In genomic region chrX:105120275-105121226, GRCm38 (mm10) we compare ENCODE assay signal across 8 mouse cellular contexts. TPM values are rescaled to one million over a fixed set of nuclear protein-coding genes. Genes with fewer than 3 reads are reported as not detected.
DNase-seq lines count a peak whose midpoint lies in the region; ATAC-seq and TF ChIP-seq lines count a peak whose summit lies in the region.

TSS of gene Magee1 (plus strand) at chrX:105120378.

- ATAC-seq in forebrain, embryonic 13.5 days = peak; percentile 72
- ATAC-seq in heart, postnatal 0 days (ENCODE audit: insufficient read depth, low read depth) = peak; percentile 55
- peak; percentile 42 for ATAC-seq in liver, embryonic 15.5 days (ENCODE audit: insufficient read depth)
- ATAC-seq in neural tube, embryonic 11.5 days (ENCODE audit: insufficient read depth, low FRiP score, low TSS enrichment) = peak; percentile 69
- peak; percentile 75 for ATAC-seq in stomach, postnatal 0 days (ENCODE audit: low FRiP score, low TSS enrichment)

- H3K4me3 ChIP-seq in CH12.LX (replicated peaks in 1 of 3; ENCODE audit: low read depth in 2 of 3, low read length in 2 of 3, poor library complexity in 1 of 3) = peak within 1 kb of the TSS; percentile 34 to 75 (median 43)
- peak within 1 kb of the TSS; percentile 65 for H3K4me3 ChIP-seq in forebrain, embryonic 13.5 days
- peak within 1 kb of the TSS; percentile 65 for H3K4me3 ChIP-seq in heart, postnatal 0 days (ENCODE audit: low read depth, low read length)
- H3K4me3 ChIP-seq in liver, embryonic 15.5 days (replicated peaks) = peak within 1 kb of the TSS; percentile 55
- peak within 1 kb of the TSS; percentile 54 for H3K4me3 ChIP-seq in neural tube, embryonic 11.5 days (ENCODE audit: low read depth, low read length)
- peak within 1 kb of the TSS; percentile 53 for H3K4me3 ChIP-seq in stomach, postnatal 0 days (ENCODE audit: low read depth, low read length)

- H3K4me2 ChIP-seq in CH12.LX (ENCODE audit: insufficient read depth, low read depth, poor library complexity, severe bottlenecking) = peak within 1 kb of the TSS; percentile 53; the same call in 1 of the 2 replicates
- H3K4me2 ChIP-seq in forebrain, embryonic 13.5 days = peak within 1 kb of the TSS; percentile 68
- peak within 1 kb of the TSS; percentile 94 for H3K4me2 ChIP-seq in heart, postnatal 0 days (ENCODE audit: low read depth, low read length)
- peak within 1 kb of the TSS; percentile 90 for H3K4me2 ChIP-seq in liver, embryonic 15.5 days
- peak within 1 kb of the TSS; percentile 86 for H3K4me2 ChIP-seq in neural tube, embryonic 11.5 days (ENCODE audit: low read depth)
- peak within 1 kb of the TSS; percentile 68 for H3K4me2 ChIP-seq in stomach, postnatal 0 days (replicated peaks; ENCODE audit: low read depth)

- peaks cover 0 to 6% of the 10 kb centered on the region in 2 experiments for H3K36me3 ChIP-seq in CH12.LX (replicated peaks in 1 of 2; ENCODE audit: control insufficient read depth in 1 of 2, insufficient read depth in 1 of 2, low read length in 1 of 2)
- 0 out of 2 replicates have a peak, but pooled peaks cover 7% of the 10 kb centered on the region for H3K36me3 ChIP-seq in forebrain, embryonic 13.5 days (ENCODE audit: poor library complexity, severe bottlenecking)
- no peaks in the 10 kb centered on the region for H3K36me3 ChIP-seq in heart, postnatal 0 days (replicated peaks; ENCODE audit: control insufficient read depth, insufficient read depth, low read length)
- no peaks in the 10 kb centered on the region for H3K36me3 ChIP-seq in liver, embryonic 15.5 days (replicated peaks)
- H3K36me3 ChIP-seq in neural tube, embryonic 11.5 days (ENCODE audit: control insufficient read depth, insufficient read depth, low read length) = no peaks in the 10 kb centered on the region
- no peaks in the 10 kb centered on the region for H3K36me3 ChIP-seq in stomach, postnatal 0 days (ENCODE audit: control insufficient read depth, insufficient read depth, low read length)

- no peak within 1 kb of the TSS; the same call in 1 of the 2 replicates for H3K9ac ChIP-seq in CH12.LX (ENCODE audit: insufficient read depth, low read depth)
- peak within 1 kb of the TSS; percentile 78 for H3K9ac ChIP-seq in forebrain, embryonic 13.5 days
- H3K9ac ChIP-seq in heart, postnatal 0 days (replicated peaks; ENCODE audit: low read depth, low read length) = peak within 1 kb of the TSS; percentile 51
- peak within 1 kb of the TSS; percentile 43 for H3K9ac ChIP-seq in liver, embryonic 15.5 days
- peak within 1 kb of the TSS; percentile 57 for H3K9ac ChIP-seq in neural tube, embryonic 11.5 days (ENCODE audit: low read length)
- peak within 1 kb of the TSS; percentile 53 for H3K9ac ChIP-seq in stomach, postnatal 0 days (ENCODE audit: low read length)

- H3K27ac ChIP-seq in CH12.LX (ENCODE audit: insufficient read depth, low read depth) = no peak within 1 kb of the TSS
- H3K27ac ChIP-seq in forebrain, embryonic 13.5 days = peak within 1 kb of the TSS; percentile 74
- H3K27ac ChIP-seq in heart, postnatal 0 days (ENCODE audit: low read depth) = no peak within 1 kb of the TSS
- H3K27ac ChIP-seq in liver, embryonic 15.5 days (replicated peaks) = no peak within 1 kb of the TSS
- no peak within 1 kb of the TSS for H3K27ac ChIP-seq in neural tube, embryonic 11.5 days (ENCODE audit: low read depth, low read length)
- H3K27ac ChIP-seq in stomach, postnatal 0 days (replicated peaks) = no peak within 1 kb of the TSS

- dilution Hi-C loops in CH12.LX (cut with MboI; ENCODE audit: extremely low pct_ligation_motif_present, extremely low pct_unique_long_range_greater_than_20kb, low sequenced_read_pairs) = no loop called here

- no peak for TF ChIP-seq EP300 in CH12.LX (IDR thresholded peaks at IDR 0.05; ENCODE audit: low read length)
- TF ChIP-seq EP300 in heart, postnatal 0 days (IDR thresholded peaks at IDR 0.05; ENCODE audit: low read depth) = no peak
- no peak for TF ChIP-seq EP300 in stomach, postnatal 0 days (optimal IDR thresholded peaks at IDR 0.05)

- no peaks in the 10 kb centered on the region for H3K9me3 ChIP-seq in CH12.LX (replicated peaks; ENCODE audit: low read length)
- no peaks in the 10 kb centered on the region for H3K9me3 ChIP-seq in forebrain, embryonic 13.5 days (replicated peaks)
- no peaks in the 10 kb centered on the region for H3K9me3 ChIP-seq in heart, postnatal 0 days (replicated peaks; ENCODE audit: control insufficient read depth, low read length)
- H3K9me3 ChIP-seq in liver, embryonic 15.5 days (replicated peaks) = no peaks in the 10 kb centered on the region
- no peaks in the 10 kb centered on the region for H3K9me3 ChIP-seq in neural tube, embryonic 11.5 days (ENCODE audit: control insufficient read depth, low read length)
- H3K9me3 ChIP-seq in stomach, postnatal 0 days (ENCODE audit: control insufficient read depth, low read length) = no peaks in the 10 kb centered on the region

- TF ChIP-seq CTCF in CH12.LX (conservative IDR thresholded peaks at IDR 0.05 in 1 of 2, IDR thresholded peaks at IDR 0.05 in 1 of 2; ENCODE audit: low read depth in 2 of 2, low read length in 2 of 2) = no peak
- no peak for TF ChIP-seq CTCF in heart, postnatal 0 days (IDR thresholded peaks at IDR 0.05; ENCODE audit: low read depth)
- TF ChIP-seq CTCF in stomach, postnatal 0 days (IDR thresholded peaks at IDR 0.05; ENCODE audit: low read depth) = no peak; the same call in 1 of the 2 replicates

- 13% methylated on average over 63 of the region's 65 CpGs for WGBS in forebrain, embryonic 13.5 days
- WGBS in heart, postnatal 0 days = 9% methylated on average over 59 of the region's 65 CpGs
- WGBS in liver, embryonic 15.5 days (ENCODE audit: insufficient replicate concordance) = 17% methylated on average over 65 of the region's 65 CpGs
- 13% methylated on average over 58 of the region's 65 CpGs for WGBS in neural tube, embryonic 11.5 days
- WGBS in stomach, postnatal 0 days = 11% methylated on average over 58 of the region's 65 CpGs

- no peaks in the 10 kb centered on the region for H3K4me1 ChIP-seq in CH12.LX (ENCODE audit: control insufficient read depth in 1 of 2, insufficient read depth in 2 of 2)
- H3K4me1 ChIP-seq in forebrain, embryonic 13.5 days = 0 out of 2 replicates have a peak, but pooled peaks cover 12% of the 10 kb centered on the region
- no peaks in the 10 kb centered on the region for H3K4me1 ChIP-seq in heart, postnatal 0 days (ENCODE audit: control insufficient read depth, insufficient read depth)
- H3K4me1 ChIP-seq in liver, embryonic 15.5 days (replicated peaks) = 0 out of 2 replicates have a peak, but pooled peaks cover 11% of the 10 kb centered on the region
- H3K4me1 ChIP-seq in neural tube, embryonic 11.5 days (ENCODE audit: control insufficient read depth, insufficient read depth, low read length) = no peaks in the 10 kb centered on the region
- H3K4me1 ChIP-seq in stomach, postnatal 0 days (replicated peaks; ENCODE audit: control insufficient read depth, insufficient read depth) = no peaks in the 10 kb centered on the region

- H3K79me2 ChIP-seq in CH12.LX (replicated peaks; ENCODE audit: control insufficient read depth, extremely low read depth, insufficient read depth, poor library complexity, severe bottlenecking) = no peaks in the 10 kb centered on the region

- in situ Hi-C loops in CH12.LX (cut with MboI; ENCODE audit: low pct_ligation_motif_present, low pct_unique_long_range_greater_than_20kb, low sequenced_read_pairs) = no loop called here

- TF ChIP-seq RAD21 in CH12.LX (IDR thresholded peaks at IDR 0.05; ENCODE audit: low read depth, low read length) = no peak

- DNase-seq in CH12.LX (ENCODE audit: extremely low read depth) = peak; percentile 18
- DNase-seq in c-Kit-positive CD71-positive TER-119-positive erythroid progenitor cells, embryonic 14.5 days (ENCODE audit: low spot score) = peak; percentile 31
- DNase-seq in heart, postnatal 0 days (ENCODE audit: low spot score) = no peak
- DNase-seq in kidney, postnatal 4 days = peak; percentile 77 to 83
- peak; percentile 77 for DNase-seq in neural tube, embryonic 11.5 days (ENCODE audit: low spot score)
- DNase-seq in stomach, postnatal 0 days (ENCODE audit: low spot score) = peak; percentile 61

- no peaks in the 10 kb centered on the region for H3K27me3 ChIP-seq in CH12.LX (replicated peaks)
- H3K27me3 ChIP-seq in forebrain, embryonic 13.5 days = peaks cover 41% of the 10 kb centered on the region; the same call in 1 of the 2 replicates
- 0 out of 2 replicates have a peak, but pooled peaks cover 11% of the 10 kb centered on the region for H3K27me3 ChIP-seq in heart, postnatal 0 days (ENCODE audit: control insufficient read depth, insufficient read depth, low read length)
- peaks cover 29% of the 10 kb centered on the region for H3K27me3 ChIP-seq in liver, embryonic 15.5 days
- peaks cover 31% of the 10 kb centered on the region for H3K27me3 ChIP-seq in neural tube, embryonic 11.5 days (ENCODE audit: control insufficient read depth, insufficient read depth, low read length)
- no peaks in the 10 kb centered on the region for H3K27me3 ChIP-seq in stomach, postnatal 0 days (ENCODE audit: control insufficient read depth, insufficient read depth, low read length)

- TF ChIP-seq POLR2A in CH12.LX (IDR thresholded peaks at IDR 0.05; ENCODE audit: low read depth, low read length) = no peak

TF ChIP-seq in CH12.LX, 34 proteins besides CTCF, POLR2A, EP300 and RAD21:
- TF ChIP-seq POLR2AphosphoS2 (IDR thresholded peaks at IDR 0.05; ENCODE audit: low read depth, low read length) = no peak
- no peak for TF ChIP-seq CHD1 (IDR thresholded peaks at IDR 0.05; ENCODE audit: low read depth, low read length)
- TF ChIP-seq MAX (IDR thresholded peaks at IDR 0.05; ENCODE audit: low read length) = no peak
- no peak for TF ChIP-seq HCFC1 (IDR thresholded peaks at IDR 0.05; ENCODE audit: low read depth, low read length)
- peak; percentile 75 for TF ChIP-seq NRF1 (IDR thresholded peaks at IDR 0.05; ENCODE audit: low read depth, low read length)
- no peak for TF ChIP-seq NELFE (IDR thresholded peaks at IDR 0.05; ENCODE audit: low read depth, low read length)
- no peak for TF ChIP-seq RCOR1 (conservative IDR thresholded peaks at IDR 0.05; ENCODE audit: low read depth, low read length)

RNA-seq across cellular contexts. Expression of gene Magee1, which starts in this region (rescaled TPM):
- total RNA-seq in CH12.LX (2012; rRNA removed) = 0.98 and 1.4 TPM in 2 replicates
- total RNA-seq in CH12.LX (2014; rRNA removed) = 0.88 and 0.94 TPM in 2 replicates
- polyA plus RNA-seq in CH12.LX (2012; ENCODE audit: insufficient read length, low read depth) = 1.2 and 1.3 TPM in 2 replicates
- polyA plus RNA-seq in forebrain, embryonic 13.5 days (2015; fragmentation: Nextera tagmentation; extraction: Ambion mirVana) = 82.3 and 91.9 TPM in 2 replicates
- total RNA-seq in heart, postnatal 0 days (2014; rRNA removed; ENCODE audit: low replicate concordance) = 6.3 and 7.6 TPM in 2 replicates
- polyA plus RNA-seq in heart, postnatal 0 days (2015; fragmentation: Nextera tagmentation; extraction: Ambion mirVana) = 6.6 and 7.2 TPM in 2 replicates
- polyA plus RNA-seq in liver, embryonic 15.5 days (2015; fragmentation: Nextera tagmentation; extraction: Ambion mirVana) = 2.0 and 2.2 TPM in 2 replicates
- polyA plus RNA-seq in neural tube, embryonic 11.5 days (2014; fragmentation: Nextera tagmentation; extraction: Ambion mirVana) = 37.6 and 42.2 TPM in 2 replicates
- polyA plus RNA-seq in stomach, postnatal 0 days (2015; fragmentation: Nextera tagmentation; extraction: Ambion mirVana) = 9.5 and 10.3 TPM in 2 replicates
